Mouse (Mus musculus): Measurements from ENCODE around the gene Dock6. TPM values are rescaled to one million over a fixed set of nuclear protein-coding genes. Genes with fewer than 3 reads are reported as not detected.
A peak's percentile ranks its signal among the peaks of the same experiment; 100 is the strongest.

The Dock6 gene
- total RNA-seq, 2 experiments from 2014 or later, result 9.4 to 10.5 TPM

- no peak for DNase-seq
- Histone ChIP-seq H3K27ac (no peak overlapping the region), H3K4me3 (no peak overlapping the region)
- TF ChIP-seq CTCF (IDR thresholded peaks at IDR 0.05), result no peak
- intact Hi-C loops (cut with DNase I), result no loop called here
Observed at GRCm38 (mm10) chr9:21819181-21819729, 33.2 kb downstream of the Dock6 start.

- H3K27ac ChIP-seq, result no peak overlapping the region
- TF ChIP-seq CTCF (IDR thresholded peaks at IDR 0.05), result no peak
- no peak overlapping the region for H3K4me3 ChIP-seq
- no peak for DNase-seq
- intact Hi-C loops (cut with DNase I), result no loop called here
Observed at GRCm38 (mm10) chr9:21818561-21818960, 33.9 kb downstream of the Dock6 start.

- Histone ChIP-seq H3K4me3 (no peak overlapping the region), H3K27ac (no peak overlapping the region)
- no peak for TF ChIP-seq CTCF (IDR thresholded peaks at IDR 0.05)
- intact Hi-C loops (cut with DNase I), result no loop called here
- no peak for DNase-seq
Observed at GRCm38 (mm10) chr9:21818125-21818524, 34.3 kb downstream of the Dock6 start.

GRCm38 (mm10) chr9:21816716-21817305 lies 35.6 kb downstream of the Dock6 start:
- no peak overlapping the region for H3K4me3 ChIP-seq
- DNase-seq, result no peak
- no peak for TF ChIP-seq CTCF (IDR thresholded peaks at IDR 0.05)
- H3K27ac ChIP-seq, result no peak overlapping the region
- intact Hi-C loops (cut with DNase I), result no loop called here

GRCm38 (mm10) chr9:21811170-21811569 lies 41.3 kb downstream of the Dock6 start:
- Histone ChIP-seq H3K27ac (no peak overlapping the region), H3K4me3 (no peak overlapping the region)
- TF ChIP-seq CTCF (IDR thresholded peaks at IDR 0.05), result no peak
- intact Hi-C loops (cut with DNase I), result no loop called here
- no peak for DNase-seq

GRCm38 (mm10) chr9:21808561-21808960 lies 43.9 kb downstream of the Dock6 start:
- DNase-seq, result no peak
- no peak for TF ChIP-seq CTCF (IDR thresholded peaks at IDR 0.05)
- intact Hi-C loops (cut with DNase I), result no loop called here
- H3K27ac ChIP-seq, result no peak overlapping the region
- no peak overlapping the region for H3K4me3 ChIP-seq

GRCm38 (mm10) chr9:21806976-21807375 lies 45.5 kb downstream of the Dock6 start:
- Histone ChIP-seq H3K27ac (no peak overlapping the region), H3K4me3 (no peak overlapping the region)
- intact Hi-C loops (cut with DNase I), result no loop called here
- DNase-seq, result no peak
- TF ChIP-seq CTCF (IDR thresholded peaks at IDR 0.05), result no peak

GRCm38 (mm10) chr9:21806363-21806762 lies 46.1 kb downstream of the Dock6 start:
- no peak overlapping the region for H3K27ac ChIP-seq
- intact Hi-C loops (cut with DNase I), result no loop called here
- no peak for TF ChIP-seq CTCF (IDR thresholded peaks at IDR 0.05)

GRCm38 (mm10) chr9:21803986-21804644 lies 48.3 kb downstream of the Dock6 start:
- peak overlapping the region; percentile 57 for H3K4me3 ChIP-seq
- intact Hi-C loops (cut with DNase I), result loop anchor here (1.0 to 2.0 kb wide), 3 partner anchors 17 to 111 kb away; no protein-coding TSS in a partner anchor
- TF ChIP-seq CTCF (IDR thresholded peaks at IDR 0.05), result peak; percentile 99

More at GRCm38 (mm10) chr9:21806363-21806762, 46.1 kb downstream of the Dock6 start:
- no peak for DNase-seq
- H3K4me3 ChIP-seq, result no peak overlapping the region

GRCm38 (mm10) chr9:21801591-21801990 lies 50.8 kb downstream of the Dock6 start:
- intact Hi-C loops (cut with DNase I), result no loop called here
- Histone ChIP-seq H3K27ac (no peak overlapping the region), H3K4me3 (no peak overlapping the region)
- TF ChIP-seq CTCF (IDR thresholded peaks at IDR 0.05), result no peak
- no peak for DNase-seq

More at GRCm38 (mm10) chr9:21803986-21804644, 48.3 kb downstream of the Dock6 start:
- peak overlapping the region; percentile 86 for H3K27ac ChIP-seq
- DNase-seq, result peak; percentile 92

- no peak for DNase-seq
- Histone ChIP-seq H3K4me3 (no peak overlapping the region), H3K27ac (no peak overlapping the region)
- TF ChIP-seq CTCF (IDR thresholded peaks at IDR 0.05), result no peak
- intact Hi-C loops (cut with DNase I), result no loop called here
Observed at GRCm38 (mm10) chr9:21801121-21801520, 51.3 kb downstream of the Dock6 start.

GRCm38 (mm10) chr9:21799010-21799350 lies 53.5 kb downstream of the Dock6 start:
- Histone ChIP-seq H3K27ac (peak overlapping the region; percentile 96), H3K4me3 (peak overlapping the region; percentile 90)
- TF ChIP-seq CTCF (IDR thresholded peaks at IDR 0.05), result no peak
- intact Hi-C loops (cut with DNase I), result no loop called here
- no peak for DNase-seq

- peak; percentile 96 for DNase-seq
- no peak for TF ChIP-seq CTCF (IDR thresholded peaks at IDR 0.05)
- intact Hi-C loops (cut with DNase I), result no loop called here
Observed at GRCm38 (mm10) chr9:21798345-21799009, 54.0 kb downstream of the Dock6 start, which contains the start of gene Kank2. TSS of gene Kank2 (minus strand) at chr9:21798744.

More at GRCm38 (mm10) chr9:21798345-21799009, 54.0 kb downstream of the Dock6 start, which contains the start of gene Kank2:
- Histone ChIP-seq H3K4me3 (peak within 1 kb of the TSS; percentile 90), H3K27ac (peak within 1 kb of the TSS; percentile 96)

Data from gastrocnemius, adult 2 months (tissue).